Mouse (Mus musculus) embryo, embryonic 9.5 days (tissue): ENCODE results near the gene Dcxr.
A peak's percentile ranks its signal among the peaks of the same experiment; 100 is the strongest.
"Not testable (repeated sequence)": the region's sequence is repeated elsewhere in the genome, so short reads cannot be mapped to it uniquely, and the experiment has no call there.

Source experiments
- DNase-seq: peaks from one replicate; pipeline ENCODE4 v3.0.0-alpha.2; 2017; ENCODE audit errors: extremely low spot score

Gene Dcxr

DNA sequence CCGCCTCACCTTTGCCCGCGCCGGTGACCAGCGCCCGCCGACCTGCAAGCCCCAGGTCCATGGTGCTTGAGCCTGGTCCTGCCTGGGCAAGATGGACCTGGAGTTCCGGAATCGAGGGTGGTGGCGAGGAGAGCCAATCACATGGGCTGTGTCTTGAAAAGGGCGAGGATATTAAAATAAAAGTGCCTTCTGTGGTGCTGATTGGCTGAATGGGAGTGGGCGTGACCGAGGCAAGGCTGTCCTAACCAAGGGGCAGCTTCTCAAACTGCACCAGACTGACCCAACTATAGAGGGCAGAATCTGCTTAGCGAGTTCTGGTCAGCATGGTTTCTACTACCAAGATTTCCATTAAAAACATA lies at the start of gene Dcxr:
Gene Dcxr, minus strand, starts transcription at position 113 of the 359 bp plus-strand sequence.
- peak; percentile 89 for DNase-seq

DNA sequence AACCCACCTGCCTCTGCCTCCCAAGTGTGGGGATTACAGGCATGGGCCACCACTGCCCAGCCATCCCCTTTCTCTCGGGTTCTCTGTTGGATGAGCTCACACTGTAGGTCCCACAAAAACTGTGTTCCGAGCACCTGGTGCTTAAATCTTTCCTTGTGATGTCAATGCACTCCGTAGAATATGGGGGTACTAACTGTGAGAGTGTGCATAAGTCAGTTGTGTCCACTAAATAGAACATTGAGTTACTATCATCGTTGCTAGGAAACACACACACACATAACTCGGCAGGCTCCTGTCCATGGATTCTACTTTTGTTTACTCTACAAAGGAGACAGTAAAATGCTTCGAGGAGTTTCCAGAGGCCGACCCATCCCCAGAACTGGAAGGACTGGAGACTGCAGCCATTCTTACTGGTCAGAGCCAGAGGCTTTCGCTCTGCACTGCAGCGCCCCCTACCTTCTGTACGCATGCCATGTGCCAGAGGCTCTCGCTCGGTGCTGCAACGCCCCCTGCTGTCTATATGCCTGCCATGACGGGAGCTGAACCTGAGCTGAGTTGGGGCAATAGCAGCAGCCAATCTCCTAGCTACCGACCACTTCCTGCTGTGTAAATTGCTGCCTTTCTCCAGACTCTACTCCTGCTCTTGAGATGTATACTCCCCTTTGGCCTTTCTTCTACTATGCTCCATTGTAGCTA lies 48.8 kb upstream of the Dcxr start:
- DNase-seq = peak; percentile 94

DNA sequence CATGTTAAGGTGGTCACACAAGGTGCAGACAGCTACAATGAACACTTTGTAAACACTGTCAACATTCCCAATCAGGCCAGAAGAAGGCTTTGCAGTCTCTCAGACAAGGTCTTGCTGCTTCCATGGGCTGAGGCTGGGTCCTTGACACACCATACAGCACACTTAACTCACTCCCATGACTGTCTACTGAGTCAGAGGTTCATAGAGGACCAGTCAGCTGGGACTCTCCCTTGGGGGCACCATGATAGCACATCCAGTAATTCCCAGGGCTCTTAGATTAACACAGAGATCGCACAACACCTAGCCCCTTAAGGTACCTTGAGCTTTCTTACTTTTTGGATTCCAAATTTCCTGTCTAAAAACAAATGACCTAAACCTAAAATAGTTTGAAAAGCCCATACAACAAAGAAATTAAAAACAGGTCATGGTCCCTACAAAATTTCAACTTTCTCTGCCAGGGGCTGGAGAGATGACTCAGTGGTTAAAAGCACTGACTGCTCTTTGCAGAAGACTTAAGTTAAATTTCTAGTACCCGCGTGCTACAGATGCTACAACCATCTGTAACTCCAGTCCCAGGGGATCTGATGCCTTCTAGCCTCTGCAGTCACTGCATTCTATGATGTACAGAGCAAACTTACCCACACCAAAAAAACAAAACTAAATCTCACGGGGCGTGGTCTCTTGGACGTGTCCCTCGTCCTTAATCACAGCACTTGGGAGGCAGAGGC lies 46.5 kb upstream of the Dcxr start:
- no peak for DNase-seq

DNA sequence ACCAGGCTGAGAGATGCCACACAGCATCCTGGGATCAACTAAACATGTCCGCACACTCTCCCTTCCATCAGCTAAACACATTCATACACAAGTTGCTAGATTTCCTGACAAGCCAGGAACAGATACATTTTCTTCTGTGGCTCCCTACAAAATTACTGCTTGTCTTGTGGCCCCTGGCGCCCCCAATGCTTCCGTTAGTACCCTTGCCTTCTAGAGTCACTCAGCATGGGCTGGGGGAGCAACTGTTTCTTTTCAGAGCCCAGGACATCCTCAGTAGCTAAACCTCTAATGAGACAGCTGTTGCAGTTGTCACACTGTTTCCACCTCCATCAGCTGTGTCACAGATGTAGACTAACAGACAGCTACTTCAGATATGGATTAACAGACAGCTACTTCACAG lies 45.7 kb upstream of the Dcxr start:
- DNase-seq = no peak

DNA sequence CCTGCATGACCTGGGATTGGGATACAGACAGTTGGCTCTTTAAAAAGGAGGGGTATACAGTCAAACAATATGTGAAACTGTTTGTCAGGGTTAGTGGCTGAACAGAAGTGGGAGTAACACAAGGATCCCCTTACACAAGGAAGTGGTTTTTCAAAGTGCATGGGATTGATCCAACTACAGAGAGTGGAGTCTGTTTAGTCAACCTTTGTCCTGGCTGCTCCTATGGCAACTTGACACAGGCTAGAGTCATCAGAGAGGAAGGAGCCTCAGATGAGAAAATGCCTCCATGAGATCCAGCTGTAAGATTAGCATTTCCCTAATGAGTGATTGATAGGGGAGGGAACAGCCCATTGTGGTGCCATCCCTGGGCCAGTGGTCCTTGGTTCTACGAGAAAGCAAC lies 41.1 kb upstream of the Dcxr start:
- no peak for DNase-seq

DNA sequence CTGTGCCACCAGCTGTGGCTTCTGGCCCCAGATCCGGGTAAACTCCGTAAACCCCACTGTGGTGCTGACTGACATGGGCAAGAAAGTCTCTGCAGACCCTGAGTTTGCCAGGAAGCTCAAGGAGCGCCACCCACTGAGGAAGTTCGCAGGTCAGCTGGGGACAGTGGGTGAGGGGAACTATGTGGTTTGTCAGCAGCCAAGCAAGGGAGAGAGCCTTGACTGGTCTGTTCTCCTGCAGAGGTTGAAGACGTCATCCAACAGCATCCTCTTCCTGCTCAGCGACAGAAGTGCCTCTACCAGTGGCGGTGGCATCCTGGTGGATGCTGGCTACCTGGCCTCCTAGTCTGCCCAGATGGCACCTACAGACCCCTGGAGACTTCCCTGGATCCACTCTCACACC lies 39.9 kb upstream of the Dcxr start:
- DNase-seq = not testable (repeated sequence)

DNA sequence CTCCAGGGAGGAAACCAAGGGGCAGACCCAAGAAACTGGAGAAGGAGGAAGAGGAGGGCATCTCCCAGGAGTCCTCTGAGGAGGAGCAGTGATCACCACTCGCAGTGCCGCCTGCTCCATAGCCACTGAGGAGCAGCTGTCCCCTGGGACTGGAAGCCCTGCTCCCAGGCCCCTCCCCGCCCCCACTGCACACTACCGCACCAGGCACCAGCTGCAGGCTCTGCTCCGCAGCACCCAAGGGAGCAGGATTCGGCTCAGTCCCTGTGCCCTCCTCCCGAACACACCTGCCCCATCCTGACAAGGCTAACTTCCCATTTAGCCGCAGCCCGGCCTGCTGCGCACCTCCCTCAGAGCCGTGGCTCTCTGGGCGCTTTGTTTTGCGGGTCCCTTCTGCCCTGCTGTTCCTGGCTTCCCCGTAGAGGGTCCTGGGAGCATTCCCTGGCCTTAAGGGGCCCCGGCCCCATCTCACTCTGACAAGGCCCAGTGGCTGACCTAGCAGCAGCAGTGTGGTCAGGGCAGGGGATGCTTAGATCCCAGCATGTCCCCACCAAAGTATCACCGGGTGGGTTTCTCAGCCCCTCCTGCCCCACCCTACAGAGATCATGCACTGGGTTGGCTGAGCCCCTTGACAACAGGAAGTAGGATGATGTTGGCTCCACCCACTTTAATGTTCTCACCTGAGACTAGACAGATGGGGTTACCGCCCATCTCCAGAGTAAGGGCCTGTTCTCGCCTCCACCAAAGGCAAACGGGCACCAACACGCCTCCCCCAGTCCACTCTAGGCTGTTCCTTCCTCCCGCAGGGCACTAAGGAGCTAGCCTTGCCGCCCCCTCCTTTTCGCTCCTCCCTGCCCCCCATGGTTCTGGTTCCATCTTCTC lies 36.3 kb upstream of the Dcxr start:
- DNase-seq = not testable (repeated sequence)

DNA sequence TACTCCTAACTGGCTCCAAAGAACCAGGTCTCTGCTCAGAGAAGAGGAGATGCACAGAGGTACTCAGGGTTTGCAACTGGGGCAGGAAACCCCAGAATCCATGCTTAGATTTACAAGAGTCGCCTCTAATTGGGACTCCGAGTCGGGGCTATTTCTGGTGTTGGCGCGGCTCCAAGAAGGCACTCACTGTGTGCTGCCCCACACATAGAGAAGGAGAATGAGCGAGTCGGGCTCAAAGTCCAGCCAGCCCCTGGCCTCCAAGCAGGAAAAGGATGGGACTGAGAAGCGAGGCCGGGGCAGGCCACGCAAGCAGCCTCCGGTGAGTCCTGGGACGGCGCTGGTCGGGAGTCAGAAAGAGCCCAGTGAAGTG lies 35.6 kb upstream of the Dcxr start, which contains the start of gene Hmga1b:
Gene Hmga1b, plus strand, starts transcription at position 123 of the 370 bp plus-strand sequence.
- not testable (repeated sequence) for DNase-seq

DNA sequence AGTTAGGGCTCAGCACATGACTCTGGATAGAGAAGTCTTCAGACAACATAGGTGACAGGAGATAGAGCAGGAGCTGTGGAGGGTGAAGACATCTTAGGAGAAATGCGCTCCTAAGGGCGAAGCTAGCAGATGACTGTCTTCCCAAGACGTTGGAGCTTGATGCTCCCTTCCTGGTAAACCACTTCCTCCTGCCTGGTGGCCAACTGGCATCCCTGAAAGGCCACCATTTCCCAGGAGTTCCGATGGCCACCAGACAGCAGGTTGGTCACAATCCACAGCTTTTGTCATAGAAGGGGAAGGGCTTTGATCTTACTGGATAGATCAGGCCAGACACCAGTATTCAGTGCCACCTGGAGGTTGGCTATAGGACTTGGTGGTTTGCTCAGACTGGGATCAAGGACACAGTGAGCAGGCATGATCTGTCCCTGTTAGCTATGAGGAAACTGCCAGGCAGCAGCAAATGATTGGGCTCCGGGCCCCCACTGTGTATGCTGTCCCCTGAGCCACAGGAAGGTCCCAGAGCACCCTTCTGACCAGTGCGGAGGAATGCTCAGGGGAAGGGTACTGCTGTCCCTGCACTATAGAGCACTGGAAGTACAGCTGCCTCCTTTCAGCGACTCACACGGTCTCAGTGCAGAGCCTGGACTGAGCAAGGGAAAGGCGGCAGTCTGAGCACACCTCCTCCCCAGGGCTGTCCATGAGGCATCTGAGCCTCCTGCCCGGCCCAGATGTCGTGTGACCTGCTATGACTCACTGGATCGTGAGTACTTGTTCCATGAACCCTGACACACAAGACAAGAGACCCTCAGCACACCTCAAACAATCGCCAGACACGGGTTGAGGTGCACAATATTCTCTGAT lies 35.0 kb upstream of the Dcxr start:
- no peak for DNase-seq

DNA sequence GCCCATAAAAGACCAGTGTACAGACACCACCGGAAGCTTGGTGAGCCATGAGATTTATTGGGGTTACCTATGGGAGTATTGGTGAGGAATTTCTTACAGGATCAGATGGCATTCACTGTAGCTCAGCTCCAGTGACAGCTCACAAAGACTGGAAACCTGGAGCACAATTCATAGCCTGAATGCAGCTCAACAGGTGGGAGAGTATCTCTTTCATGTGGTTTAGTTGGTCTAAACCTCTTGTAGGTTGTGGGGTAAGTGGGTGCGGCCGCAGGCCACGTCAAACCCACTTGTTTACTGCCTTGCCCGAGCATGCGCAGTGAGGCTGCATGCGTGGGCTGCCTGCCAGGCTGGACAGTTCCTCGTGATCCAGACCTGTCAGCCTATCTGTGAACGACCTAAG lies 33.2 kb upstream of the Dcxr start:
- DNase-seq = no peak

DNA sequence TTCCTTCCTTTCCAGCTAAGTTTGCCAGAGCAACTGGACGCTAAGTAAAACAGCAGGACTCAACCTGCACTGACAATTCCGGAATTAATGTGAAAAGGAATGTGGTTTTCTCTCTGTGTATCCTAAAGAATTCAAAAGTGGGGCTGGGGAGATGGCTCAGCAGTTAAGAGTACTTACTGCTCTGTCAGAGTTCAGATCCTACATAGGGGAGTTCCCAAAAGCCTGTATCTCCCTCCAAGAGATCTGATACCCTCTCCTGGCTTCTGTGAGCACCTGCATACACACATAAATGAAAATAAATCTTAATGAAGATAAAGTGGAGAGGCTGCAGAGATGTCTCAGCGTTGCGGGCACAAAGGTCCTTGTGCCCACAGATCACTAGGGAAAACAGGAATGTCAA lies 24.5 kb upstream of the Dcxr start:
- DNase-seq = no peak

DNA sequence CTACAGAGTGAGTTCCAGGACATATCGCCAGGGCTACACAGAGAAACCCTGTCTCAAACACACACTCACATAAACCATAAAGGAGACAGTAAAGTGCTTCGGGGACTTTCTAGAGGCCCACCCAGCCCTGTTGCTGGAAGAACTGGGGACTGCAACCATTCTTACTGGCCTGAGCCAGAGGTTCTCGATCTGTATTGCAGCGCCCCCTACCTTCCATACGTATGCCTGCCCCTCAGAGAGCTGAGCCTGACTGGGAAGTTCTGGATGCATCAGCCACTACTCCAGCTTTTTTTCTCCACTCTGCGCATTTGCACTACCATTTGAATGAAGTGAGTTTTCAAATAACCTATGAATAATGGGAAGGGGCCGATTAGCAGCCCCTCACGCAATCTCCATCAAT lies 22.3 kb upstream of the Dcxr start:
- no peak for DNase-seq

DNA sequence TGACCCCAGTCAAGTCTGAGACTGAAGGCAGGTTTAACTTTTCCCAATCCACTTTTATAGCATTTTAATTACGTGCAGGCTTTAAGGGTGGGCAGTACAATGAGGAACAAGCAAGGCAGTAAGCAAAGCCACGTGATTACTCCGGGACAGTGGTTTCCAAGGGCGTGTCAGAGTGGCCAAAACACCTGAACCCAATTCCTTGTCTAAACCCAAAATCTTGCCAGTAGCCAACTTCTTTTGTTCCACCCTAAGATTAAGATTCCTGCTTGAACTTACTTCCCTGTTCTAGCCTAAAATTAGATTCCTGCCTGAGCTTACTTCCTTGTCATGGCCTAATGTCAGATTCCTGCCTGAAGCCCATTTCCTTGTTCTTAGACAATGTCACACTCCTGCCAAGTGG lies 20.9 kb upstream of the Dcxr start:
- no peak for DNase-seq

DNA sequence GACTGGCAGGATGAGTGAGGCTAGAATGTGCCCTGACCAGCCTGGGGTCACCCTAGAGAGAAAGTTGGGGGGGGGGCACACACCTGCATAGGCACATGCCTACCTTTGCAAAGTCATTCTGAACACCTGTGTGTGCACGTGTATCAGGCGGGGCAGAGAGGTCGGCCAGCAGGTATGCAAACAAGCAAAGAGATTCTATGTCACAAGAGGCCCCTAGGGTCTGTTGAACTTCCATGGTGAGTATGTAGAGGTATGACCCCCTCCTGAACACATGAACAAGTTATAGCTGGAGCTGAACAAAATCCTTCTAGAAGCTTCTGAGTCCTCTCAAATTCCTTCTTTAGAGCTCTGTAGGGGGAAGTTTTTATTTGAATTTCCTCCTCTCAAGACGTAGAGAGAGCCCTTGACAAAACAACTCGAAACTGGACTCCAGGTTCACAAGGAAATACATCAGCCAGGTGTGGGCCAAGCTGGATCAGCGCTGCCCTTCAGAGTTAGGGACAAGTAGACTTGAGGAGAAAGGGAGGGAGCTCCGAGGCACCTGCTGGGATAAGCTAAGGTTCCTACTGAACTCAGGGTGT lies 17.1 kb upstream of the Dcxr start:
- DNase-seq = no peak

DNA sequence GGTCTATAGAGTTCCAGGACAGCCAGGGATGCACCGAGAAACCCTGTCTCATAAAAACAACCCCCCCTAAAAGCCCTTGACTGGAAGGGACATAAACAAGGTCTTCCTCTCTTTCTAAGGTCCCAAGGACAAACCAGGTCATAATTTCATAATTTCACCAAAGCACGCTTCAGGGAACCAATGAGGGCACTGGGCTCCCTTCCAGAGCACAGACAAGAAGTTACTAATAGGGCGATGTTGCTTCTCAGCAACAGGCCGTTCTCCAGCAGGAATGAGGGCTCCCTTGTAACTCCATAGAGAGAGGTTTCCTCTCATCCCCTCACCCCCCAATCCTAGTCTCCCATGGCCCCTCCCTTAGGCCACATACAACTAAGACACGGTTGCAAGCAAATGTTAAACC lies 13.9 kb upstream of the Dcxr start:
- no peak for DNase-seq

DNA sequence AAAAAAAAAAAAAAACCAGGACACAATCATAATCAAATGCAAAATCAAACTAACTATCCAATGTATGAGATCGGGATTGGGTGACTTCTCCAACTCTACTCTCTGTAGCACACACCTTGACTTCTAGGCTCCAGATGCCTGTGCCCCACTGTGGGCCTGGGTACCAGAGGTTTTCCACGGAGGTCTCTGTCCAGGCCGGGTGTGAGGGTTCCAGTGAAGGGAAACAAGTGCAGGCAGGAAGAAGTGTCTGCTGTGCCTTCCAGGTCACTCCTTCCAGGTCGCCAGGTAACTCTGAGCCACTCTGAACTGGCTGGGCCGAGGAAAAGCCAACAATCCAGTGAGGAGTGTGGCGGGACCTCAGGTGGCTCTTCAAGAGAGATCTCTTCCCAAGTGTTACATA lies 9.3 kb upstream of the Dcxr start:
- DNase-seq = no peak

DNA sequence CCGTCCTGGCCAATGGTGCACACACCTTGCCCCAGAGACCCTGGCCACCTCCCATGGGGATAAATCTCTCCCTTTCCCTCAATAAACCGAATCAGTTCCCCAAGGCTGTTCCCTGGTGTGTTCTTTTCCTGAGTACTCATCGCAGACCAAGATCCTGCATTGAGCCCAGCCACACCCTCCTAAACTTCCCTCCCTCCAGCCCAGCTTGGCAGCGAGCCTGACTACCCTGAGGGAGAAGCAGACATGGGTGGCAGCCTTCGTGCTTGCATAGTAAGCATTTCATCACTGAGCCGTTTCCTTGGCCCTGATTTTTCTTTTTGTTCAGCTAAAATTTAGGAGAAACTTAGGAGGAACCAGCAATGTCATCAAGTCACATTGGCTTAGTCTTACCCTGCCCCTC lies 6.4 kb upstream of the Dcxr start:
- DNase-seq = no peak

DNA sequence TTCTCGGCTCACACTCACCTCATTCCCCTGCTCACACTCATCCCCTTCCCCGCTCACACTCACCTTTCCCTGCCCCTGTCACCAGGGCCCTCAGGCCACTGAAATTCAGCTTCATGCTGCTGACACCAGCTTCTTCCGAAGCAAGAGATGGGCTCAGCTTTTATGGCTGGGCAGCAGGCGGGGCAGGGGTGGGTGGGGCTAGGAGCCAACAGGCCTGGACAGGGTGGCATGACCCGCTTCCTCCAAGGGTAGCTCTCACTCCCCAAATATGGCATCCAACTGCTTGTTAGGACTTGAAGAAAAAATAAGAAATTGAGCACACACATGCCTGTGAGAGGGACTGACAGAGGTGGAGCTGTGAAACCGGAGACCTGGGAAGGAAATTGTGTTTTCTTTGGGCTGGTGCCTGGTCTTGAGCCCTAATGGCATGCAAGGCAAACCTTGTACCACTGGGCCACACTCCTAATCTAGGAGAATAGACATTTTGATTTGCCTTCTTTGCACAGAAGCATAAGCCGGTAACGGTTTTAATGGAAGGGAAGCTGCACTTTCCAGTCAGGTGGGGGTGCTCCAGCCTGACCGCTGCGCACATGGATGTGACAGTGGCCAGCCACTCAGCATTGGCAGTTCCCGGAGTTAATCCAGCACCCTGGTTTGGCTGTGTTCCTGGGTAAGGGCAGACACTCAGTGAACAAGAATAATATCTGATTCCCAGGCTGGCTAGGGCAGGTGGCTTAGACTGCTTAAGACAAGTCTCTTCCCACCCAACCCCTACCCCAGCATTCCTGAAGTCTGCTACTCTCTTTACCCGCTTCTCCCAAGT lies 5.0 kb upstream of the Dcxr start, which contains the start of gene Cbr2:
Gene Cbr2, minus strand, starts transcription at position 257 of the 823 bp plus-strand sequence.
- no peak for DNase-seq

DNA sequence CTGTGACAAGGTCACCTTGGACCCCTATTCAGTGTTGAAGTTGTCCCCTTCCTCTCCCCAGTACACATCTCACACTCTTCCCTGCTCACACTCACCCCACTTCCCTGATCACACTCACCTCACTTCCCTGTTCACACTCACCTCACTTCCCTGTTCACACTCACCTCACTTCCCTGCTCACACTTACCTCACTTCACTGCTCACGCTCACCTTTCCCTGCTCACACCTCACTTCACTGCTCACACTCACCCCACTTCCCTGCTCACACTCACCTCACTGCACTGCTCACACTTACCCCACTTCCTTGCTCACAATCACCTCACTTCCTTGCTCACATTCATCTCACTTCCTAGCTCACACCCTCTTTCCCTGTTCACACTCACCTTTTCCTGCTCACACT lies 4.3 kb upstream of the Dcxr start:
- no peak for DNase-seq

DNA sequence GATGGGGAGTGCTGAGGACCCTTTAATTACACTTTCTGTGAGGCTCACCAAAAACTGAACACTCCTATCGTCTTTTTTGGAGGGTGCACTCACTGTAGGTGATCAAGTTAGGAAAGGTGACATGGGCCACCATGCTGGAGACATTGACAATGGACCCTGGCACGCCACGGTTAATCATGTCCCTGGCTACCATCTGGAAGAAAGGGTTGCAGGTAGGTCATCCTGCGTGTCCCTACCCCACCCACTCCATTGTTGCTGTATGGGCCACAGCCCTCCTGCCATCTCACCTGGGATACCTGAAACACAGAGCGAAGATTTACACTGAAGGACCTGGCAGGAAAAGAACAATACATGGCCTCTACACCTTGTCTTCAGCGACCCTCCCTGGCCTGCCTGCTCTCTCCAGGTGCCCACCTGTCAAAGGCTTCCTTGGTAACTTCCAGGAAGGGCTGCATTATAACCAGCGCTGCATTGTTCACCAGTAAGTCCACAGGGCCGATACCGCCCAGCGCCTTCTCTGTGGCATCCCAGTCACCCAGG lies 3.3 kb upstream of the Dcxr start:
- DNase-seq = no peak
